Comparison of ENCODE assay signal across 8 mouse cellular contexts in the genomic region with DNA sequence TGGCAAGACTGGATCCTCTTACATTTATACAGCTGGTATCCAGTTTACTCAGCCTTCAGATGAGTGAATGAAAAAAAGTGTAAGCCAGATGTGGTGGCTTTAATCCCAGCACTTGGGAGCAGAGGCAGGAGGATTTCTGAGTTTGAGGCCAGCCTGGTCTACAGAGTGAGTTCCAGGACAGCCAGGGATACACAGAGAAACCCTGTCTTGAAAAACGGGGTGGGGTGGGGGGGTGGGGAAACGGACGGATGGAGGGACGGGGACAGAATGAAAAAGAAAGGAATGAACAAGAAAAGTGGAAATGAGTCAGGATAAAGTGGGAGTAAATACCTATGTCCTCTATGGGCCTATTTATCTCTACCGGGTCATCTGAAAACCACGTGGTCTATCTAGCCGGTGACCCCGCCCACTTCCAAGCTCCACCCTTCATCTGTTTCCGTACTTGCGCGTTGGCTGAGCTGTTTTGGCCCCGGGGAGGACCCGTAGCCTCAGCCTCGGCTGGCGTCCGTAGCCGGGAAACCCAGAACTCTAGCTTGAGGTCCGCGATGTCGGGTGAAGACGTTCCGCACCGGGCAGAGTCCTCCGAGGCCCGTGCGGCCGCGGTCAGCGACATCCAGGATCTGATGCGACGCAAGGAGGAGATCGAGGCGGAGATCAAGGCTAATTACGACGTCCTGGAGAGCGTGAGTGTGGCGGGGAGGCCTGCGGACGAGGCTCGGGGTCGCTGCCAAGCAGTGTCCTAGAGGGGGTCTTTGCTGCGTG. TPM values are rescaled to one million over a fixed set of nuclear protein-coding genes. Genes with fewer than 3 reads are reported as not detected.
DNase-seq lines count a peak whose midpoint lies in the region; ATAC-seq lines count a peak whose summit lies in the region.

No protein-coding gene starts in this region.

- H3K36me3 ChIP-seq in hindbrain, embryonic 12.5 days = peaks cover 4% of the 10 kb centered on the region; the same call in 1 of the 2 replicates

- H3K4me1 ChIP-seq in hindbrain, embryonic 12.5 days = peaks cover 10% of the 10 kb centered on the region

- H3K4me3 ChIP-seq in hindbrain, embryonic 12.5 days = peak overlapping the region; percentile 79

- peak overlapping the region; percentile 85 for H3K9ac ChIP-seq in hindbrain, embryonic 12.5 days

- peak overlapping the region; percentile 44; the same call in 1 of the 2 replicates for H3K27ac ChIP-seq in hindbrain, embryonic 12.5 days

- H3K27me3 ChIP-seq in hindbrain, embryonic 12.5 days = no peaks in the 10 kb centered on the region

- peak overlapping the region; percentile 60 for H3K4me2 ChIP-seq in hindbrain, embryonic 12.5 days (replicated peaks)

- H3K9me3 ChIP-seq in hindbrain, embryonic 12.5 days (replicated peaks) = no peaks in the 10 kb centered on the region

- peak; percentile 80 for ATAC-seq in hindbrain, embryonic 12.5 days (ENCODE audit: low FRiP score)

- 4% methylated on average over 42 of the region's 42 CpGs for WGBS in hindbrain, embryonic 12.5 days

- DNase-seq in NIH3T3 (ENCODE audit: low read depth) = peak; percentile 98
- peak; percentile 98 to 99 for DNase-seq in cerebellum, postnatal 10 days
- peak; percentile 95 for DNase-seq in frontal cortex, postnatal 10 days (ENCODE audit: low spot score in 2 of 2)
- peak; percentile 94 to 97 for DNase-seq in layer of hippocampus, postnatal 14 days (ENCODE audit: low spot score in 2 of 2)
- peak; percentile 95 for DNase-seq in lung, postnatal 14 days
- peak; percentile 89 for DNase-seq in retina, adult 2 months (ENCODE audit: low read depth, low spot score)
- peak; percentile 91 to 92 for DNase-seq in thymus, postnatal 36 days

RNA-seq across cellular contexts. Expression of a gene that starts 24.0 kb away (rescaled TPM):
- polyA plus RNA-seq in hindbrain, embryonic 12.5 days (2016; fragmentation: Nextera tagmentation; extraction: Ambion mirVana) = 3.7 and 6.0 TPM in 2 replicates
- total RNA-seq in layer of hippocampus, postnatal 14 days (2021) = 1 to 10 TPM; 3.7 to 5.4 TPM

RNA-seq across cellular contexts. Expression of a gene that starts 45.4 kb away (rescaled TPM):
- not detected in 2 replicates for polyA plus RNA-seq in hindbrain, embryonic 12.5 days (2016; fragmentation: Nextera tagmentation; extraction: Ambion mirVana)
- total RNA-seq in layer of hippocampus, postnatal 14 days (2021) = not detected

RNA-seq across cellular contexts. Expression of a gene that starts 58.7 kb away (rescaled TPM):
- 70.2 and 74.6 TPM in 2 replicates for polyA plus RNA-seq in hindbrain, embryonic 12.5 days (2016; fragmentation: Nextera tagmentation; extraction: Ambion mirVana)
- 10 to 100 TPM; 30.9 to 42.8 TPM for total RNA-seq in layer of hippocampus, postnatal 14 days (2021)

Comparison
In these comparisons a context has a peak if more than half of its experiments do, and no peak if none do; other contexts are left out.
1. Peak in every context shown above with its lines: DNase-seq, ATAC-seq, H3K4me3 ChIP-seq and H3K27ac ChIP-seq.